Mouse (Mus musculus) CH12.LX (cell line): ENCODE data around the gene Mks1. TPM values are rescaled to one million over a fixed set of nuclear protein-coding genes. Genes with fewer than 3 reads are reported as not detected.

Experiments used
- DNase-seq: peaks from one replicate; pipeline ENCODE4 v3.0.0-alpha.2; 2013; ENCODE audit errors: extremely low read depth
- H3K27ac ChIP-seq: 2 replicates; pipeline ENCODE4 v1.5.1; 2012; ENCODE audit warnings: low read depth, mild to moderate bottlenecking, control low read depth, moderate library complexity; ENCODE audit not compliant: insufficient read depth
- H3K27me3 ChIP-seq: replicated peaks from 2 replicates; pipeline ENCODE3; 2012; ENCODE audit warnings: inconsistent platforms
- H3K36me3 ChIP-seq, 2 experiments: replicated peaks in 1 of 2; 2 replicates each; pipeline versions ENCODE3 to v1.6.1; 2012; ENCODE audit warnings: inconsistent platforms in 1 of 2, low read length in 1 of 2, mild to moderate bottlenecking in 1 of 2, mixed read lengths in 1 of 2, moderate library complexity in 1 of 2; ENCODE audit not compliant: control insufficient read depth in 1 of 2, insufficient read depth in 1 of 2
- H3K4me1 ChIP-seq, 2 experiments: 2 replicates each; pipeline ENCODE4 v1.6.1; 2012; ENCODE audit warnings: inconsistent platforms in 1 of 2, moderate library complexity in 1 of 2; ENCODE audit not compliant: insufficient read depth in 2 of 2, control insufficient read depth in 1 of 2
- H3K4me2 ChIP-seq: 2 replicates; pipeline ENCODE4 v1.6.1; 2012; ENCODE audit warnings: low read depth, mild to moderate bottlenecking, control low read depth; ENCODE audit not compliant: poor library complexity, insufficient read depth, severe bottlenecking
- H3K4me3 ChIP-seq, 3 experiments: fragments of 150-350 bp in 1 of 3; sonication (generic) in 1 of 3; replicated peaks in 1 of 3; 2 replicates each; pipeline versions ENCODE3 to v1.5.1; 2011 to 2012; ENCODE audit warnings: low read depth in 2 of 3, low read length in 2 of 3, mild to moderate bottlenecking in 2 of 3, moderate library complexity in 2 of 3, control low read depth in 1 of 3, improper control_type of control experiment in 1 of 3, inconsistent platforms in 1 of 3, mixed read lengths in 1 of 3; ENCODE audit not compliant: poor library complexity in 1 of 3
- H3K79me2 ChIP-seq: replicated peaks from 2 replicates; pipeline ENCODE4 v1.6.1; 2012; ENCODE audit warnings: mild to moderate bottlenecking, moderate library complexity; ENCODE audit not compliant: control insufficient read depth, poor library complexity, insufficient read depth, severe bottlenecking; ENCODE audit errors: extremely low read depth
- H3K9ac ChIP-seq: 2 replicates; pipeline ENCODE4 v1.6.1; 2012; ENCODE audit warnings: low read depth, mild to moderate bottlenecking, control low read depth, moderate library complexity; ENCODE audit not compliant: insufficient read depth
- H3K9me3 ChIP-seq: replicated peaks from 2 replicates; pipeline ENCODE3; 2012; ENCODE audit warnings: low read length, inconsistent platforms, mixed read lengths
- BHLHE40 ChIP-seq: IDR thresholded peaks from 2 replicates; pipeline ENCODE4 v1.6.1; 2011; ENCODE audit warnings: mild to moderate bottlenecking, low read depth, low read length, improper control_type of control experiment
- CHD1 ChIP-seq: IDR thresholded peaks from 2 replicates; pipeline ENCODE4 v1.6.1; 2012; ENCODE audit warnings: low read depth, low read length, improper control_type of control experiment, inconsistent platforms
- CHD2 ChIP-seq: IDR thresholded peaks from 2 replicates; pipeline ENCODE4 v1.6.1; 2011; ENCODE audit warnings: low read length, improper control_type of control experiment
- IRF4 ChIP-seq: IDR thresholded peaks from 2 replicates; pipeline ENCODE4 v1.6.1; 2014; ENCODE audit warnings: low read depth, mild to moderate bottlenecking, inconsistent platforms, low read length, improper control_type of control experiment
- JUND ChIP-seq: conservative IDR thresholded peaks from 2 replicates; pipeline ENCODE4 v1.6.1; 2011; ENCODE audit warnings: low read depth, low read length, improper control_type of control experiment
- MAFK ChIP-seq: IDR thresholded peaks from 2 replicates; pipeline ENCODE4 v1.6.1; 2011; ENCODE audit warnings: low read length, improper control_type of control experiment; ENCODE audit not compliant: insufficient replicate concordance
- MAX ChIP-seq: IDR thresholded peaks from 2 replicates; pipeline ENCODE4 v1.6.1; 2011; ENCODE audit warnings: low read length, improper control_type of control experiment
- MAZ ChIP-seq: IDR thresholded peaks from 2 replicates; pipeline ENCODE4 v1.6.1; 2012; ENCODE audit warnings: low read depth, mild to moderate bottlenecking, inconsistent platforms, low read length, improper control_type of control experiment, moderate library complexity
- NELFE ChIP-seq: IDR thresholded peaks from 2 replicates; pipeline ENCODE4 v1.6.1; 2011; ENCODE audit warnings: low read depth, low read length, improper control_type of control experiment
- PAX5 ChIP-seq: IDR thresholded peaks from 2 replicates; pipeline ENCODE4 v1.6.1; 2012; ENCODE audit warnings: low read length, inconsistent platforms, mixed read lengths
- POLR2A ChIP-seq: IDR thresholded peaks from 2 replicates; pipeline ENCODE4 v1.6.1; 2011; ENCODE audit warnings: low read depth, mild to moderate bottlenecking, improper control_type of control experiment, low read length
- POLR2AphosphoS2 ChIP-seq: IDR thresholded peaks from 2 replicates; pipeline ENCODE4 v1.6.1; 2011; ENCODE audit warnings: low read depth, low read length, improper control_type of control experiment
- SMC3 ChIP-seq: IDR thresholded peaks from 2 replicates; pipeline ENCODE4 v1.6.1; 2011; ENCODE audit warnings: low read depth, low read length, improper control_type of control experiment
- ZC3H11A ChIP-seq: IDR thresholded peaks from 2 replicates; pipeline ENCODE4 v1.6.1; 2012; ENCODE audit warnings: low read depth, mild to moderate bottlenecking, inconsistent platforms, low read length, improper control_type of control experiment
- ZMIZ1 ChIP-seq: IDR thresholded peaks from 2 replicates; pipeline ENCODE4 v1.6.1; 2012; ENCODE audit warnings: low read depth, mild to moderate bottlenecking, inconsistent platforms, low read length, improper control_type of control experiment
- ZNF384 ChIP-seq: IDR thresholded peaks from 2 replicates; pipeline ENCODE4 v1.6.1; 2012; ENCODE audit warnings: low read depth, low read length, improper control_type of control experiment, inconsistent platforms
- dilution Hi-C: fragments of 300-500 bp; cut with MboI; formaldehyde crosslinking; loops from 2 replicates; pipeline ENCODE4 v1.14.3; 2020; ENCODE audit warnings: low sequenced_read_pairs; ENCODE audit not compliant: extremely low pct_unique_long_range_greater_than_20kb, extremely low pct_ligation_motif_present
- in situ Hi-C: fragments of 300-500 bp; cut with MboI; formaldehyde crosslinking; loops from 3 replicates; pipeline ENCODE4 v1.14.3; 2019; ENCODE audit warnings: low sequenced_read_pairs, low pct_ligation_motif_present, low pct_unique_long_range_greater_than_20kb, mixed read lengths
- polyA plus RNA-seq: library from polyadenylated mRNA; unstranded; fragments of >175 nt; gene quantifications from 2 replicates; pipeline ENCODE4 v1.2.1, GENCODE M21; 2012; ENCODE audit warnings: low read depth; ENCODE audit not compliant: insufficient read length
- total RNA-seq, 2 experiments: library from RNA; depleted of rRNA; stranded (reverse); fragments of 300-350 nt in 1 of 2; fragments of >200 nt in 1 of 2; gene quantifications; 2 replicates each; pipeline ENCODE4 v1.2.3; 2012 to 2014

The Mks1 gene
- total and polyA plus RNA-seq, 3 experiments: 20.4 to 26.3 (median 24.4) TPM

DNA sequence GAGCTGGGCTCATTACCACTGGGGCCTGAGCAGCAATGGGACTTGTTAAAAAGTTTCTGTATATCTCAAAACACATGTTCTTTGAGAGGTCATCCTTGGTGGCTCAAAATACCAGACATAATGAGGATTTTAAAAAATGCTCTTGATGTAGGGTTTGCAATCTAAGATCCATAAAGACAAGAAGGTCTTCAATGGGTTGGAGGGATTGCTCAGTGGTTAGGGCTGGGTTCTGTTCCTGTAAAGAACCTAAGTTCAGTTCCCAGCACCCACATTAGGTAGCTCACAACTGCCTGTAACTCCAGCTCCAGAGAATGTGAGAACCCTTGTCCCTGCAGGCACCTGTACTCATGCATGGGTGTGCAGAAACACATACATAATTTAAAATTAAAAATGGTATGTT is 44.3 kb downstream of the Mks1 start, which contains the start of gene Olfr463:
Gene Olfr463 (minus strand): TSS at position 101 of the 400 bp plus-strand sequence.
- dilution Hi-C loops (no loop called here), in situ Hi-C loops (no loop called here)
- Histone ChIP-seq H3K9ac (no peak within 1 kb of the TSS), H3K4me2 (no peak within 1 kb of the TSS), H3K9me3 (peaks cover 2% of the 10 kb centered on the region), H3K79me2 (no peaks in the 10 kb centered on the region), H3K4me1 (peaks cover 0 to 3% of the 10 kb centered on the region in 2 experiments; a peak in 2 of 4 replicates), H3K27ac (no peak within 1 kb of the TSS), H3K27me3 (peaks cover 50% of the 10 kb centered on the region), H3K36me3 (no peaks in the 10 kb centered on the region), H3K4me3 (no peak within 1 kb of the TSS)
- no peak for TF ChIP-seq MAFK
- no peak for TF ChIP-seq POLR2A
- TF ChIP-seq BHLHE40: no peak
- TF ChIP-seq JUND: no peak
- TF ChIP-seq IRF4: no peak
- TF ChIP-seq MAZ: no peak
- no peak for TF ChIP-seq ZC3H11A
- no peak for TF ChIP-seq CHD1
- no peak for TF ChIP-seq PAX5
- no peak for TF ChIP-seq ZNF384
- no peak for TF ChIP-seq CHD2
- TF ChIP-seq POLR2AphosphoS2: no peak
- TF ChIP-seq ZMIZ1: no peak
- no peak for TF ChIP-seq NELFE
- no peak for TF ChIP-seq MAX
- no peak for DNase-seq

DNA sequence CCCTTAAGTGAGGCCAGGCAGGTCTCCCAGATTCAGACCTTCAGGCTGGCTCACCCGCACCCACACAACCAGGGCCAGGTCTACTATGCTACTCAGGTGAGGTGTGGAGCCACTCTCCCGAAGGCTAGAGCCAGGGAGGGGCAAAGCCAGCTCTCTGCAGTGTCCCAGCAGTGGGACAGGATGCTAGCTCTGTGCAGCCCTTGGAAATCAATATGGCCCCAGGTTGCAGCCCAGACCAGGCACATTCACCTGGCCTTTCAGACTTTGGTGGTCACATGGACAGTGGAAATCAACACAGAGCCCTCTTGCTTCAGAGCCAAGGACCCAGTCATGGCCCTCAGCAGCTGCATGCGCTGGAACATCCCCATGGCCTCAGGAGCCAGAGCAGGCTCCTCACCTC is 51.3 kb downstream of the Mks1 start:
- Histone ChIP-seq H3K9me3 (peaks cover 2% of the 10 kb centered on the region), H3K27ac (no peak overlapping the region), H3K27me3 (peaks cover 48% of the 10 kb centered on the region), H3K4me3 (no peak overlapping the region), H3K4me2 (no peak overlapping the region), H3K79me2 (no peaks in the 10 kb centered on the region), H3K36me3 (no peaks in the 10 kb centered on the region), H3K9ac (no peak overlapping the region), H3K4me1 (peaks cover 4 to 8% of the 10 kb centered on the region in 2 experiments; a peak in 2 of 4 replicates)
- dilution Hi-C loops (no loop called here), in situ Hi-C loops (no loop called here)
- no peak for DNase-seq
- TF ChIP-seq SMC3: no peak
- no peak for TF ChIP-seq CHD2

Other genes with a start within 250 kb of the Mks1 start
- 0.04 TPM in 1 of 2 replicates, not detected in the other for gene Hsf5, start 236.1 kb upstream of the Mks1 start, total RNA-seq (2012; rRNA removed)
- not detected in 2 replicates for gene Hsf5, start 236.1 kb upstream of the Mks1 start, total RNA-seq (2014; rRNA removed)
- not detected in 2 replicates for gene Hsf5, start 236.1 kb upstream of the Mks1 start, polyA plus RNA-seq
- gene Rnf43, start 190.5 kb upstream of the Mks1 start, total RNA-seq (2012; rRNA removed): 23.8 and 27.7 TPM in 2 replicates
- 10.7 and 12.2 TPM in 2 replicates for gene Rnf43, start 190.5 kb upstream of the Mks1 start, total RNA-seq (2014; rRNA removed)
- 26.3 and 27.8 TPM in 2 replicates for gene Rnf43, start 190.5 kb upstream of the Mks1 start, polyA plus RNA-seq
- 241 and 287 TPM in 2 replicates for gene Supt4a, start 115.7 kb upstream of the Mks1 start, total RNA-seq (2012; rRNA removed)
- gene Supt4a, start 115.7 kb upstream of the Mks1 start, total RNA-seq (2014; rRNA removed): 251 and 256 TPM in 2 replicates
- 220 and 229 TPM in 2 replicates for gene Supt4a, start 115.7 kb upstream of the Mks1 start, polyA plus RNA-seq
- 19.9 and 36.9 TPM in 2 replicates for gene Tspoap1, start 92.7 kb upstream of the Mks1 start, total RNA-seq (2012; rRNA removed)
- gene Tspoap1, start 92.7 kb upstream of the Mks1 start, total RNA-seq (2014; rRNA removed): 12.8 and 16.5 TPM in 2 replicates
- 11.6 and 12.3 TPM in 2 replicates for gene Tspoap1, start 92.7 kb upstream of the Mks1 start, polyA plus RNA-seq
- not detected in 2 replicates for gene Mpo, start 59.6 kb upstream of the Mks1 start, total RNA-seq (2012; rRNA removed)
- not detected in 2 replicates for gene Mpo, start 59.6 kb upstream of the Mks1 start, total RNA-seq (2014; rRNA removed)
- gene Mpo, start 59.6 kb upstream of the Mks1 start, polyA plus RNA-seq: not detected in 2 replicates
- gene Lpo, start 24.9 kb upstream of the Mks1 start, total RNA-seq (2012; rRNA removed): not detected in 2 replicates
- not detected in 2 replicates for gene Lpo, start 24.9 kb upstream of the Mks1 start, total RNA-seq (2014; rRNA removed)
- gene Lpo, start 24.9 kb upstream of the Mks1 start, polyA plus RNA-seq: not detected in 2 replicates
- gene Epx, start 22.3 kb downstream of the Mks1 start, total RNA-seq (2012; rRNA removed): not detected in 2 replicates
- not detected in 2 replicates for gene Epx, start 22.3 kb downstream of the Mks1 start, total RNA-seq (2014; rRNA removed)
- 0.10 TPM in 1 of 2 replicates, not detected in the other for gene Epx, start 22.3 kb downstream of the Mks1 start, polyA plus RNA-seq
- gene Olfr462, start 39.1 kb downstream of the Mks1 start, total RNA-seq (2012; rRNA removed): 0.17 and 0.34 TPM in 2 replicates
- gene Olfr462, start 39.1 kb downstream of the Mks1 start, total RNA-seq (2014; rRNA removed): not detected in 2 replicates
- gene Olfr462, start 39.1 kb downstream of the Mks1 start, polyA plus RNA-seq: not detected in 2 replicates
- not detected in 2 replicates for gene Olfr463, start 44.2 kb downstream of the Mks1 start, total RNA-seq (2012; rRNA removed)
- gene Olfr463, start 44.2 kb downstream of the Mks1 start, total RNA-seq (2014; rRNA removed): not detected in 2 replicates
- not detected in 2 replicates for gene Olfr463, start 44.2 kb downstream of the Mks1 start, polyA plus RNA-seq
- gene Olfr464, start 67.8 kb downstream of the Mks1 start, total RNA-seq (2012; rRNA removed): not detected in 2 replicates
- gene Olfr464, start 67.8 kb downstream of the Mks1 start, total RNA-seq (2014; rRNA removed): not detected in 2 replicates
- not detected in 2 replicates for gene Olfr464, start 67.8 kb downstream of the Mks1 start, polyA plus RNA-seq
- gene Dynll2, start 134.3 kb downstream of the Mks1 start, total RNA-seq (2012; rRNA removed): 35.8 and 43.0 TPM in 2 replicates
- 13.0 and 14.0 TPM in 2 replicates for gene Dynll2, start 134.3 kb downstream of the Mks1 start, total RNA-seq (2014; rRNA removed)
- 147 and 148 TPM in 2 replicates for gene Dynll2, start 134.3 kb downstream of the Mks1 start, polyA plus RNA-seq
- 416 and 617 TPM in 2 replicates for gene Srsf1, start 194.2 kb downstream of the Mks1 start, total RNA-seq (2012; rRNA removed)
- 812 and 852 TPM in 2 replicates for gene Srsf1, start 194.2 kb downstream of the Mks1 start, total RNA-seq (2014; rRNA removed)
- 705 and 730 TPM in 2 replicates for gene Srsf1, start 194.2 kb downstream of the Mks1 start, polyA plus RNA-seq
- 5.6 and 7.4 TPM in 2 replicates for gene Vezf1, start 215.1 kb downstream of the Mks1 start, total RNA-seq (2012; rRNA removed)
- gene Vezf1, start 215.1 kb downstream of the Mks1 start, total RNA-seq (2014; rRNA removed): 8.3 and 9.8 TPM in 2 replicates
- 10.1 and 11.4 TPM in 2 replicates for gene Vezf1, start 215.1 kb downstream of the Mks1 start, polyA plus RNA-seq
- gene Cuedc1, start 244.8 kb downstream of the Mks1 start, total RNA-seq (2012; rRNA removed): 0.34 and 0.47 TPM in 2 replicates
- gene Cuedc1, start 244.8 kb downstream of the Mks1 start, total RNA-seq (2014; rRNA removed): 0.18 and 0.20 TPM in 2 replicates
- 0.51 and 0.76 TPM in 2 replicates for gene Cuedc1, start 244.8 kb downstream of the Mks1 start, polyA plus RNA-seq